Mouse (Mus musculus) liver, adult 2 months (tissue): ENCODE measurements around the gene Fkbpl.

Experiments
- CTCF ChIP-seq: fragments of 200-500 bp; IDR thresholded peaks from 2 replicates; pipeline ENCODE4 v1.5.1; 2011; ENCODE audit warnings: low read depth, low read length, control low read depth
- POLR2A ChIP-seq: fragments of 200-500 bp; IDR thresholded peaks from 2 replicates; pipeline ENCODE4 v1.6.1; 2011; ENCODE audit warnings: low read length, control low read depth; ENCODE audit not compliant: insufficient read depth; ENCODE audit errors: extremely low read depth

DNA sequence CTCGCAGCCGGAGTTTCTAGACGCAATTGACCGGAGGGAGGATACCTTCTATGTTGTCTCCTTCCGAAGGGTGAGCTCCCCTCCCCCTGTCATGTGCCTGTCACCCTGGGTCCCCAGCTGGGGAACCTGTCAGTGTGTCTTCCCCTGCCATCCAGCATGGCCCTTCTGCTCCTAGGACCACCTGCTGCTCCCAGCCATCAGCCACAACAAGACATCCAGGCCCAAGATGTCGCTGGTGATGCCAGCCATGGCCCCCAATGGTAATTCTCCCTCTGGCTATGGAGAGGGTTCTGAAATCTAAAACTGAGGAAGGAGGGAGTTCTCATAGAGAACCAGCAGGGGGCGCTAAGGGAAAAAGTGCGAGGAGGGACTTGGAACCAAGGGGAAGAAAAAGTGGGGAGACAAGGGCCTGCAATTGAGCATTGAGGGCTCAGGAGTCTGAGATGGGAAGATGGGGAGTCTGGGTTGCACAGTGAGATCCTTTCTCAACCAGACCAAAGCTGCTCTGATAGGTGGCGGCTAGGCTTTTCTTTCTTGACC, 9.3 kb downstream of the Fkbpl start:
- no peak for TF ChIP-seq POLR2A
- peak; percentile 39; the same call in 1 of the 2 replicates for TF ChIP-seq CTCF
